Mouse (Mus musculus) CH12.LX (cell line): ENCODE data around the gene Pth1r.

Experiments
- CTCF ChIP-seq, 2 experiments: IDR thresholded peaks in 1 of 2; conservative IDR thresholded peaks in 1 of 2; 2 replicates each; pipeline ENCODE4 v1.5.1; 2011 to 2012; ENCODE audit warnings: low read depth in 2 of 2, low read length in 2 of 2, improper control_type of control experiment in 1 of 2, inconsistent platforms in 1 of 2, mild to moderate bottlenecking in 1 of 2, moderate library complexity in 1 of 2
- ELF1 ChIP-seq: IDR thresholded peaks from 2 replicates; pipeline ENCODE4 v1.6.1; 2014; ENCODE audit warnings: low read depth, mild to moderate bottlenecking, inconsistent platforms, low read length, improper control_type of control experiment
- MAFK ChIP-seq: IDR thresholded peaks from 2 replicates; pipeline ENCODE4 v1.6.1; 2011; ENCODE audit warnings: low read length, improper control_type of control experiment; ENCODE audit not compliant: insufficient replicate concordance
- MAX ChIP-seq: IDR thresholded peaks from 2 replicates; pipeline ENCODE4 v1.6.1; 2011; ENCODE audit warnings: low read length, improper control_type of control experiment
- MXI1 ChIP-seq: IDR thresholded peaks from 2 replicates; pipeline ENCODE4 v1.6.1; 2011; ENCODE audit warnings: mild to moderate bottlenecking, low read depth, low read length, improper control_type of control experiment
- TCF12 ChIP-seq: IDR thresholded peaks from 2 replicates; pipeline ENCODE4 v1.6.1; 2014; ENCODE audit warnings: low read depth, mild to moderate bottlenecking, inconsistent platforms, low read length, improper control_type of control experiment
- ZNF384 ChIP-seq: IDR thresholded peaks from 2 replicates; pipeline ENCODE4 v1.6.1; 2012; ENCODE audit warnings: low read depth, low read length, improper control_type of control experiment, inconsistent platforms

- TF ChIP-seq MXI1, result no peak
- TF ChIP-seq MAX, result no peak
- TF ChIP-seq ELF1, result no peak
- no peak for TF ChIP-seq ZNF384
- TF ChIP-seq MAFK, result no peak
- TF ChIP-seq CTCF (conservative IDR thresholded peaks at IDR 0.05 in 1 of 2, IDR thresholded peaks at IDR 0.05 in 1 of 2; ENCODE audit: low read depth in 2 of 2, low read length in 2 of 2), result peak in 1 of 2 experiments; percentile 64; a peak in 2 of 4 replicates
- TF ChIP-seq TCF12, result no peak
Measured at GRCm38 (mm10) chr9:110778559-110778958, 31.6 kb upstream of the Pth1r start.
